Mouse (Mus musculus) left cerebral cortex, adult 18-20 months (tissue): Measurements from ENCODE around the gene Rpusd1. TPM values are rescaled to one million over a fixed set of nuclear protein-coding genes. Genes with fewer than 3 reads are reported as not detected.

ENCODE experiments used
- DNase-seq, 2 experiments: peaks; one replicate each; pipeline ENCODE4 v3.0.0; 2021 to 2022; ENCODE audit warnings: low spot score in 2 of 2, mixed read lengths in 1 of 2
- long read RNA-seq, 2 experiments: library from polyadenylated mRNA; stranded (forward); transcript quantifications; one replicate each; pipeline ENCODE4 v2.0.0; 2021
- total RNA-seq, 2 experiments: library from RNA; stranded (reverse); gene quantifications; 2 replicates each; pipeline ENCODE4 v1.2.3; 2021

The Rpusd1 gene
- total RNA-seq, result 10 to 100 TPM; 60.9 to 64.4 TPM
- long read RNA-seq, experiment 1, transcript Rpusd1-203 (6 exons, 1,743 nt), result minor isoform, 6 of 136 reads
- long read RNA-seq, experiment 1, transcript Rpusd1-204 (6 exons, 1,761 nt), result minor isoform, 12 of 136 reads
- long read RNA-seq, experiment 1, transcript Rpusd1-202 (5 exons, 1,531 nt), result minor isoform, 41 of 136 reads
- long read RNA-seq, experiment 1, transcript Rpusd1-201 (6 exons, 1,745 nt), result major isoform, 54 of 136 reads
- long read RNA-seq, experiment 1, partial matches to known transcripts, result 10 of 136 reads
- long read RNA-seq, experiment 1, other reads (novel, unspliced or antisense), result 13 of 136 reads
- long read RNA-seq, experiment 2, transcript Rpusd1-202 (5 exons, 1,531 nt), result minor isoform, 24 of 84 reads
- long read RNA-seq, experiment 2, transcript Rpusd1-204 (6 exons, 1,761 nt), result minor isoform, 6 of 84 reads
- long read RNA-seq, experiment 2, transcript Rpusd1-201 (6 exons, 1,745 nt), result major isoform, 28 of 84 reads
- long read RNA-seq, experiment 2, partial matches to known transcripts, result 17 of 84 reads
- long read RNA-seq, experiment 2, other reads (novel, unspliced or antisense), result 5 of 84 reads

DNA sequence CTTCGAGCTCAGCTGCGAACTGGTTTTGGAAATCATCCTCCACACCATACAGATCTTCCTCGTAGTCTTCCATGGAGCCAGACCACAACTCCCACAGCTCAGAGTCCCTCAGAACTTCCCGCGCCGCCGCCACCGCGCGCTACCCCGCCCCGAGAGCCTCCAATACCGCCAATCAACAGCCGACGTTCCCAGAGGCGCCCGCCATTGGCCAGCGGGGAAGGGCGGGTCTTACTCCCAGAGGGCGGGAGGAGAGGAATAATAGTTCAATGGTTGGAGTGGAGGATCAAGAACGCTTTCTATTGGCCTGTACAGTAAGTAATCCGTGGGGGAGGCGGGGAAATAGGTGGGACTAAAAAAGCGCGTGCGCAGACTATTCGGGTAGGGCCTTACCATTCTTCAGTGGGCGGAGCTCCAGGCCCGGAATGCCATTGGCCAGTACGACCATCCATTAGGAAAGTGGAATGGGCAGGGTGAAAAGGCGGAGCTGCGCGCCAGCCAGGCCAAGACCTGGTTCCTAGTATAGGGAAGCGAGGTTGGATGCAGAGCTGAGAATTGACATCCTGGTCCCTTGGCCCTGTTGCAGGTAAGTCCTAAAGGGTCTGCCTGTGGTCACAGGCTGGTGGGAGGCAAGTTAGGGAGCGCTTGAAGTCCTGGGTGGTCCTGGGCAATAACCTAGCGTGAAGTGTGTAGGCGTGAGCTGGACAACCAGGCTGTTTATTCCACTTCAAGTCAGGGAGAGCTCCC is at the start of gene Rpusd1, which contains the start of gene Chtf18:
Gene Rpusd1 (plus strand): TSS at position 406 of the 744 bp plus-strand sequence.
Gene Chtf18 (minus strand): TSS at position 155 of the 744 bp plus-strand sequence.
- peak; percentile 98 for DNase-seq

GRCm38 (mm10) chr17:25677969-25678368 is 49.5 kb upstream of the Rpusd1 start:
- no peak for DNase-seq

DNA sequence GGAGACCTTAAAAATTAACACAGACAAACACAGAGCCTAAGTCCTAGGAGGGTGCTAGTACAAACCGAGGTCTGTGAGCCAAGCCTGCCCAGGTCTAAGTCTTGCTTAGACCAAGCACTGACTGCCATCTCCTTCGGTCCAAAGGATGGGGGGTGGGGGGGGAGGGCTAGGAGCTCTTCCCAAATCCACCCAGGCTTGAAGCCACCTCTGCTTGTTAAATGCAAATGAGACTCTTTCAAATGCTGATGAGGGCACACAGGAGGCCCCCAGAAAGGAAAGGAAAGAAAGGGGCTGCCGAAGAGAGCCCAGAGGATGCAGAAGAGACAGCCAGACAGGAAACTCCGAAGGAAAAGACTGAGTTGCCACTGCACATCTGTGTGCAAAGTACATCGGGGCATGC is 47.7 kb upstream of the Rpusd1 start:
- DNase-seq, result no peak

DNA sequence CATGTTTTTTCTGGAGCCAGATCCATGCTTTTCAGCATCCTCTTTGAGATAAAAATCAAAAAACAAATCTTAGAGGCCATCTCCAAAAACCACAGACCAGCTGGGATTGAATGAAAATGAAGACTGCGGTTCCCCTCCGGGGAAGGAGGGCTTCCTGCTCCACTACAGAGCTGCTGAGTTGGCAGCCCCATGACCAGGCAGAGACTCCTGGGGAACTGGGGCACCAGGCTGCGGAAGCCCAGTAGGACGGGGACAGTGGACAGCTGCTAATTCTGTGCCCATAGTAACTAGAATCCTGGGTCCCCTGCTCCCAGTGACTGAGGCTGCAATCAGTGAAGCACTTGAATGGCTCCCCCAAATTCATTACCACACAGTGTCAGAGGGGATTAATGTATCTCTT is 45.8 kb upstream of the Rpusd1 start:
- no peak for DNase-seq

GRCm38 (mm10) chr17:25686323-25686722 is 41.1 kb upstream of the Rpusd1 start:
- DNase-seq, result no peak

DNA sequence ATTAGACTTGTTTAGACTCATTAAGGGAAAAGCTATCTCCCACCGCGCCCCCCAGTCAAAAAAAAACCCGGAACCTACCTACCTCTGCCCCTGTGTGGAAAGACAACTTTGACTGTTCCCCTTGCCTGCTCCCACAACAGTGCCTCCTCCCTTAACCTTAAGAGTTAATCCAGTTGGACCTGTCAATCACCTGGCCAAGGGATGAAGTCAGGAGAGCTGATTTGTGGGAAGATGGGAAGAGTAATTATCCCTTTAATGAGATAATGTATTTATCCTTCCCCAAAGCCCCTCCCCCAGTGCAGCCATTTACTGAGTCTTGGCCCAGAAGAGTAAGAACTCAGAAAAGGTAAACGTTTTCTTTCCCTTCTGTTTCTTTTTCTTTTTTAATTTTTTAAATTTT is 38.5 kb upstream of the Rpusd1 start:
- no peak for DNase-seq

GRCm38 (mm10) chr17:25696263-25696662 is 31.2 kb upstream of the Rpusd1 start:
- DNase-seq, result no peak

DNA sequence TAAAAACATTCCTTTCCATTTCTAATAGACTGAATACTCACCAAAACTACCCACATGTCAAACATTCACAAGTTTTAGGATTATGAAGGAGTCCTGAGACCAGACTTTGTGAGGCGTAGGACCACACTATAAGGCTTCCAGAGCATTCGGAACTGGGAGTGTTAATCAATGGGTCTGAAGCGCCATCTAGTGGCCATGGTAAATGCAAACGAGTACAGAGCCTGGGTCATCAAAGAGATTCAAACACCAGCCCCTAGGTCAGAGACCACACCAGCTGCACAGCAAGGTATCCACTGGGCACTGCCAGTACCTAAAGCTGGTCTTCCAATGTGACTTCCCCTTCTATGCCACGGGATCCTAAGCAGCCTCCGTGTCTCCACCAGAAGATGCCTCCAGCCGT is 29.0 kb upstream of the Rpusd1 start:
- peak; percentile 85 to 88 for DNase-seq

DNA sequence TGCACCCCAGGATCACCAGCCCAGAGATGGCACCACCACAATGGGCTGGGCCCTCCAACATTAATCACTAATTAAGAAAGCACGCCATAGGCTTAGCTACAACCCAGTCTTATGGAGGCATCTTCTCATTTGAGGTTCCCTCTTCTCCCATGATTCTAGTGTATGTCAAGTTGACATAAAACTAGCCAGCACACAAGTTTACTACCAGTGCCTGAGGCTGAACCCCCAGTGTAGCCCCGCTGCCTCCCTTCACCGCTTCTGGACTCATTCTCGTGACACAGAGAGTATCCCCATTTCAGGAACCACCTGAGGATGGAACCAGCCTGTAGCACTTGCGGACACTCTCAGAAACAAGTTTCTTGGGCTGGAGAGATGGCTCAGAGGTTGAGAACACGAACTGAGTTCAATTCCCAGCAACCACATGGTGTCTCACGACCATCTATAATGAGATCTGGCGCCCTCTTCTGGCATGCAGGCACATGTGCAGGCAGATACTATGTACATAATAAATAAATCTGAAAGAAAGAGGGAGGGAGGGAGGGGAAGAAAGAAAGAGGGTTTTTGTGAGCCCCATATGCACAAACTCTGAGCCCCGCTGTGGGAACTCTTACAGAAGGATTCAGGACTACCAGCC is 26.5 kb upstream of the Rpusd1 start:
- DNase-seq, result no peak

DNA sequence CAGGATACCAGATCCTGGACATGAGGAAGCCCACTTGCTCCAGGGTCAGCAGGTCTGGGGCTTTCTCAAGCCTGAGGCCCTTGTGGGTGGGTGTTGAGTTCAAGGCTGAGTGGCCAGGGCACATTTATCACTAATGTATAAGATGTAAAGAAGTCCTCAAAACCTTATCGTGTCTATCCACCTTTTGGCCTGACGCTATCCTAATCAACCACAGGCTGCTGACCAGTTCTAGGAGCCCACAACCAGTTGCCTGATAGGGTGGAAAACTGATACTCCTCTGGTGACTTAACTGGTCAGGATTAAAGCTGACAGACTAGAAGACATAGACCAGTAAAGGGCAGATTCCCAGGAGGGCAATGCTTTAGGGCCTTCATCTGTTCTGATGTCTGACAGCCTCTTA is 17.5 kb upstream of the Rpusd1 start:
- DNase-seq, result no peak

- DNase-seq, result no peak
Observed at GRCm38 (mm10) chr17:25711136-25711535, 16.3 kb upstream of the Rpusd1 start.

- no peak for DNase-seq
Observed at GRCm38 (mm10) chr17:25715627-25716026, 11.8 kb upstream of the Rpusd1 start.

DNA sequence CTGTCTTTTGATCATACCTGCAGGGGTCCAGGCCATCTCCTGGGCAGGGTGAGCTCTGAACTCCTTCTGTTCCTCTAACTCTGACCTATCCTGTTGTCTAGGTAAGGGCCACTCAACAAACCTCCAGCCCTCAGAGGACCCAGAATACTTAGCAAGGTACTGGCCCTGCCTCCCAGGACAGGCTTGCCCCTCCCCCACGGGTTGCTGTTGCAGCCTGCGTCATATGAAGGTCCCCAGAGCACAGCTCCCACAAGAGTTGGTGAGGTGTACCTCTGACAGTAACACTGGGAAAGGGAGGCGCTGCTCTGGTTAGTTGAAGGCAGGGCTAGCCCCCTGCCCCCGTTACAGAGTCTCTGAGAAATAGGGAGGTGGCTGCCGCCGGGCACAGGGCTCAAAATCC is 11.3 kb upstream of the Rpusd1 start:
- no peak for DNase-seq

- DNase-seq, result peak; percentile 45 to 68
Observed at GRCm38 (mm10) chr17:25716711-25717637, 10.5 kb upstream of the Rpusd1 start, which contains the start of gene Gng13. Gene Gng13 (plus strand): TSS chr17:25717171.

DNA sequence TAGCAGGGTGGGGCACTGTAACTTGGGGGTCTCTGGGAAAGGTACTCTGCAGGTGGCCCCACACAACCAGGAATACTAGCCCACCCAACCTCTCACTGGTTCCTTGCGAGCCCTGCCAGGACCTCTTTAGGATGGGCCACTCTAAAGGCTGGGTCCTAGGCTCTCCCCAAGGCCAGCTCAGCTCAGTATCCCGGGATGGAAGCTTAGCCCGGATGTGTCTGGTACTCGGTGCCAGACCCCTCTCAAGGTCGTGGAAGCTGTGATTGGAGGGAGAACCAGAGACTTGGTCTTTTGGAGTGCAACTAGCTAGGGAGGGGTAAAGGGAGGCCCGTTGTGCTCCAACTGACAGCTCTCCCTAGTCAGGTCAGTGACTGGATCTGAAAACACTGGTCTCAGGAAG is 9.8 kb upstream of the Rpusd1 start:
- DNase-seq, result no peak

GRCm38 (mm10) chr17:25721476-25721875 is 6.0 kb upstream of the Rpusd1 start:
- no peak for DNase-seq

DNA sequence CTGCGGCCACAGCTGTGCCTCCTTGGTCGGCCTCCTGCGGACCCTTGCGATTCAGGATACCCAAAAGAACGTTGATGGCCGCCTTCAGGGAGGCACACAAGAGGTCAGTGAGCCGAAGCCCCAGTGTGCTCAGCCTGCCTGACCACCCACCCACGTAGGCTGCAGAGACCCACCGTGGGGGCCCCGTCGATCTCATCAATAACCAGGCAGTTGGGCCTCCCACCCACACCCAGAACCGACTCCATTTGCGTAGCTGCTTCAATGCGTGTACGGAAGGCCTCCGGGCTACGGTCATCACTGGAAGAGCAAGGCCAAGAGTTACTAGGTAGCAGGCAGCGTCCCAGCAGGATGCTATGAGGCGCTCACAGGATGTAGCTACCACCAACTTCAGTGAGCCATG is 4.0 kb upstream of the Rpusd1 start:
- DNase-seq, result no peak

DNA sequence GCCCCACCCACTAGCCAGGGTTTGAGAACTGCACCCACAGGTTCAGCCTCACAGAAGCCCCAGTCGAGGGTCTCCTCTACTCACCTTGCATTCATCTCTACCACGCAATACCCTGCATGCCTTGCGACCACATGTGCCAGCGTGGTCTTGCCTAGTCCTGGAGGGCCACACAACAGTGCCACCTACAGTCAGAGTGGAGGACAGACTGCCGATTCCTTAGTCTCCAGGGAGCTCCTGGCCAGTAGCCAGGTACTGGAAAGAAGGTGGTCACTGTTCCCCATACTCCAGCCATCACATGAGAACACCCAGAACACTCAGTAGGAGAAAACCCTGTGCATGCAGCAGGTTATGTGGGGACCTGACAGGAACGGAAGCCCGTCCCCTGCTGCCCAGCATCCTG is 3.6 kb upstream of the Rpusd1 start:
- DNase-seq, result peak in 1 of 2 experiments; percentile 25

DNA sequence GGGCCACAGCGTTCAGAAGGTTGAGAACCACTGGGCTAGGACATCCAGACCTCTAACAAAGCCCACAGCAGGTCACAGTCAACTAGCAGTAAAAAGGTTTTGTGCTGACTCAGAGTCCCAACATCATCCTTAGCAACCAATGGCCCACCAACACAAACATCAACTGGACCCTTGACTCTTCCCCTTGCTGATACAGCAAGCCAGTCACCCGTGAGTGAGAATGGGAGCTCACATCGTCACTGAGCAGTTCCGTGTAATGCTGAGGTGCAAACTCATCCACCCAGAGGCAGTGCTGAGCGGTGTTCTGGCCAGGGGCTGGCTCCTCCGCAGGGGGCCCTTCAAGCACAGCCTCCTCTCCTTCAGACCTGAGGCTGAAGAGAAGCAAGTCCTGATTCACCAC is 2.2 kb upstream of the Rpusd1 start:
- DNase-seq, result no peak

GRCm38 (mm10) chr17:25728009-25728270 is 470 bp downstream of the Rpusd1 start:
- DNase-seq, result no peak

DNA sequence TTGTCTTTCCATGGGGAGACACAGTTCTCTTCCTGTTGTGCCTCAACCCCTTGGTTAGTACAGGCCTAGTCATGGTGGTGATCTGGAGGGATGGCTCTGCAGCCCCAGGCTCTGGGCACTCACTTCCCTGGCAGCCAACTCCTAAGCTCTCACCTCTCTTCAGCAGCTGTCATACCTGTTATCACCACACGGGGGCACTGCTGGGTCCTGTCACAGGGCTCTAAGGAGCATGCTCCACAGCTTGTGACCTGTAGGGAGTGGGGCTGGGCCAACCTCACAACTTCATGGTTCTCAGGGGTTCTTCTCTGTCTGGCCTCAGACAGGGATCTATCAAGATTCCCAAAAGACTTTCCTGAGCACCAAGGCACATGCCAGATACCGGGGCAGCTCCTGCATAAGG is 4.6 kb downstream of the Rpusd1 start:
- DNase-seq, result peak; percentile 85 to 90
